Mouse (Mus musculus) left cerebral cortex, postnatal 14 days (tissue): ENCODE results near the gene Megf8. TPM values are rescaled to one million over a fixed set of nuclear protein-coding genes. Genes with fewer than 3 reads are reported as not detected.

Experiments
- DNase-seq, 2 experiments: peaks; one replicate each; pipeline ENCODE4 v3.0.0; 2021 to 2022; ENCODE audit warnings: low spot score in 2 of 2, mixed read lengths in 1 of 2
- intact Hi-C: fragments of 180-260 bp; cut with DNase I; formaldehyde crosslinking; loops from one replicate; pipeline ENCODE4 v1.15.1; 2025
- total RNA-seq, 2 experiments: library from RNA; stranded (reverse); gene quantifications; 2 replicates each; pipeline ENCODE4 v1.2.3; 2021

The Megf8 gene
- total RNA-seq, 2 experiments from 2014 or later: 97.4 to 97.8 TPM

DNA sequence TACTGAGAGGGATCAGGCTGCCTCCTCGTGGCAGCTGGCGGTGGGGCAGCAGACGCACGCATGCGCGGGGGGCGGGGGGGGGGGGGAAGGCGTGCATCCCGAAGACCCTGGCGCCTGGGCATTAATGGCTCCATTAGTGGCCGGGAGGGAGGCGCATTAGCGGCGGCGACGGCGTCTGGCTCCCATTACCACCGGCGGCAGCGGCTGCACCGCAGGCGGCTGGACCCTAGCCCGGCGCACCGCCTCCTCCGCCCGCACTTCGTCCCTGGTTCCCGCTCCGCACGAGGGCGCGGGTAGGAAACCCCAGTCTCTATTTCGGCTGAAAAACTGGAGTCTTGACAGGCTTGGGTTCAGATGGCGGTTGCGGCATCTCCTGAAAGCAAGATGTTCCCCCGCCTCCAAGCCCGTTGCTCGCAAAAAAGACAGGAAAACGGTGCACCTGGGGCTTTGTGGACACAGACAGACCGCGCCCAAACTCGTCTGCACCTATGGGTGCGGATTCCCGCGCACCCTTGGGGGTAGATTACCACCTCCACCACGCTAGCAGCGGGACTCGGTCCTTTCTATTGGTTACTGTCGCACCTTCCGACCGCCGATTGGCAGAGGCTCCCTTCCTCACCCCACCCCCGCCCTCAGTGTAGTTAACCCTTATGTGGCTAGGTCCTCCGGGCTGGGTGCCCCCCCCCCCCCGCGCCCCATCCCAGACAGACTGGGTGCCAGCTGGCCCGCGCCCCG lies 38.5 kb upstream of the Megf8 start:
- DNase-seq: peak; percentile 86 to 94
- intact Hi-C loops: loop anchor here (2.0 kb wide), 1 partner anchor 30 kb away; no protein-coding TSS in a partner anchor

DNA sequence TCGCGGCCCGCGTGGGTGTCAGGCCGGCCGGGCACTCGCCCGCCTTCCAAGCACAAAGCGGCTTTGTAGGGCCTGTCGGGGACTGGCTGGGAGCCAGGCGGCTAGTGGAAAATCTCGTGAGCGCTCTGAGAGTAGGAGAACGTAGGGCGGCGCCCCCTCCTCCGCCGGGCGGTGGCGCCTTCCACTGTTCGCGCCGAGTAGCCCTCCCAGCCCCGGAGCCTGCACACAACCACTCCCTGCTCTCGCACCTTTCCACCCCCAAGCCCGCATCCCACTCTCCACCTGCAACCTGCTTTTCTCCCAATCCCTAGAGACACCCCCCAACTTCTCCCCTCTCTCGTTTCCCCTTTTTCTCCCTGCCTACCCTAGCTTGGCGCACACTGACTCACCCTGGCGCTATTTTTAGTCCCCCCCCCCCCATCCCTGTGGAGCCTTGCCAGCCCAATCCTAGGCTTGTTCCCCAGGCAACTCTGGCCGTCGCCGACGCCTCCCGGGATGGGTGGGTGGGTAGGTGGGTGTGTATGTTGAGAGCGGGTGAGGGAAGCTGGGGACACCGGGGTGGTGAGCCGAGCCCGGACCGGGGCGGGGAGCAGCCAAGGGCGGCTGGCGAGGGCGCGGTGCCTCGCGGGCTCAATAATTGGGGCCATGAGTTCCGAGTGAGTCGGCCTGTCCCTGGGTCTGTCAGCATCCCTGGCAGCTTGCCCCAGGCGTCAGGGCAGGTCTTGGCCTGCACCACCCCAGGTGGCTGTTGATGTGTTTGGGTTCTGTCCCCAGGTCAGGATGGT lies 37.7 kb upstream of the Megf8 start:
- DNase-seq: peak; percentile 93 to 97
- intact Hi-C loops: loop anchor here (2.0 kb wide), 1 partner anchor 30 kb away; no protein-coding TSS in a partner anchor

DNA sequence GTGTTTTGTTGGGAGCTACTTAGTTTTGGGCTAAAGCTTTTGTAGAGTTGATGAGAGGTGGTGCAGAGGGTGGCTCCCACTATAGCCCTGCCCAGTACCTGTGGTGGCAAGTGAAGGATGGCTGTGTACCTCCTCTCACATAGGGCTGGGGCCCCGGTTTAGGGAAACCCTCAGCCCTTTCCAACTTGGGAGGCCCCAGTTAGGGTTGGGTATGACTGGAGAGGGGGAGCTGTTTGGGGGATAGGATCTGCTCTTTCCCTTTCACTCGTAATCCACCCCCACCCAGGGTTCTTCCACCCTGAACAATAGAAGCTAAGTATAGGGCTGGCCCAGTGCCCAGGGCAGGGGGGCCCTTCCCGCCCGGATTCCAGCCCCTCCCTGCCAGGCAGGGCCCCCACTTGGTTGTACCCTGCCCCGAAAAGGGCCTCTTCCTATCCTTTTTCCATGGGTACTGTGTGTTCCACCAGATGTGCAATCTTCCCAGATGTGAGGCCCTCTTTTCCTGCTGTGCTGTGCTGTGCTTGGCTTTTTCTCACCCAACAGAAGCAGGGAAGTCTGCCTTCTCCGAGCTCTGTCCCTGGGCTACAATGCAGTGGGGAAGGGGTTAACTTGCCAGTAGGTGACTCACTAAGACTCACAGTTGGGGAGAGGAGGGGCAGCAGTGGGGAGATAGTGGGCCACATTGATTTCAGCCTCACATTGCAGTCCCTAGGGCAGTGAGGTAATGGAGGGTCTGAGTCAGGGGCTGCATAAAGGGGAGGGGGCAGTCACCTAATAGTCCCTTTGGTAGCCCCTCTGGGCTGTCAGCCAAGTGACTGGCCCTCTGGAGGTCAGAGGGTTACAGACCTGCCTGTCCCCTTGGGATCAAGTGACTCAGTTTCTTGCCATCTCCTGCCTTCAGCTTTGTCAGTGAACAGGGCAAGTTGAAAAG lies 36.8 kb upstream of the Megf8 start:
- intact Hi-C loops: loop anchor here (2.0 to 5.0 kb wide), 2 partner anchors 31 to 37 kb away; partner anchors contain the start of gene Megf8
- DNase-seq: peak; percentile 49 to 69

GRCm38 (mm10) chr7:25281166-25281733 lies 35.7 kb upstream of the Megf8 start:
- DNase-seq: no peak
- intact Hi-C loops: loop anchor here (5.0 kb wide), 1 partner anchor 36 kb away; the partner anchor contains the start of gene Megf8

GRCm38 (mm10) chr7:25281734-25282601 lies 35.0 kb upstream of the Megf8 start:
- intact Hi-C loops: loop anchor here (5.0 kb wide), 1 partner anchor 35 kb away; the partner anchor contains the start of gene Megf8
- DNase-seq: peak; percentile 97 to 98

GRCm38 (mm10) chr7:25282731-25283211 lies 34.2 kb upstream of the Megf8 start:
- DNase-seq: peak in 1 of 2 experiments; percentile 55
- intact Hi-C loops: loop anchor here (5.0 kb wide), 1 partner anchor 35 kb away; the partner anchor contains the start of gene Megf8

DNA sequence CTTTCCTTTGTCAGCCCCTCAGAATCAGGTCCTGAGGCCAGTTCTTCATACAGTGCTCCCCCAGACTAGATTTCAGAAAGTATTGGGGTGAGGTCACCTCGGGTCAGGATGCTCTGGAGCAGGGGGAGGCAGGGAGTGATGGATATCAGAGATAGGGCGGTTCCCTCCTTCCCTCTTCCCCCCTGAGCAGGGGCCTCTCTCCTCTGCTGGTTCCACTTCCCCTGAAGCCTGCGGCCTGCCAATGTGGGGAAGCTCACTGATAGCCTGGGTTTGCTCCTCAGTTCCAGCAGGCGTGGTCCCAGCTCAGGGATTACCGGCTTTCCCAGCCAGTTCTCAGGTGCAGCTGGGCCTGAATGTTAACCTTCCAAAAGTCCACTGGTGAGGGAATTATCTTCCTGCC lies 33.3 kb upstream of the Megf8 start:
- DNase-seq: no peak
- intact Hi-C loops: loop anchor here (5.0 kb wide), 1 partner anchor 34 kb away; the partner anchor contains the start of gene Megf8

DNA sequence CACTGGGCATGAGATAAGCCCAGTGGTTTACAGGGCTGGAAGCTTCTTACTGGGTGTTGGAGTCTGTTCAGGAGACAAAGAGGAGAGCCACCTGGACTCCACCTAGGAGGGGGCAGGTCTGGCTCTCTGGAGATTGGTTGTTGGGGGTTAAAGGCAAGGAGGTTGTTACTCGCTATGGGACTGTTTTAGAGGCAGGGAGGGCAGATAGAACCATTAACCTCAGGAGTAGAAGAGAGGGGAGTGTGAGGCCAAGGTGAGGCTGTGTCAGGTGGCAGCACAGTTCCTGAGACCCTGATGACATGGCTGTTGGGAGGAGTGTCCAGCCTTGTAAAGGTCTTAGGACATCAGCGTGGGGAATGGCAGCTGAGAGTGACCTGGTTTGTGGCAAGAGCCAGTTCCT lies 32.8 kb upstream of the Megf8 start:
- intact Hi-C loops: loop anchor here (5.0 kb wide), 1 partner anchor 33 kb away; the partner anchor contains the start of gene Megf8
- DNase-seq: no peak

- intact Hi-C loops: loop anchor here (5.0 kb wide), 1 partner anchor 33 kb away; the partner anchor contains the start of gene Megf8
- no peak for DNase-seq
These were observed 32.2 kb upstream of the Megf8 start for GRCm38 (mm10) chr7:25284766-25285165.

GRCm38 (mm10) chr7:25285511-25286238 lies 31.3 kb upstream of the Megf8 start:
- intact Hi-C loops: no loop called here
- DNase-seq: no peak

DNA sequence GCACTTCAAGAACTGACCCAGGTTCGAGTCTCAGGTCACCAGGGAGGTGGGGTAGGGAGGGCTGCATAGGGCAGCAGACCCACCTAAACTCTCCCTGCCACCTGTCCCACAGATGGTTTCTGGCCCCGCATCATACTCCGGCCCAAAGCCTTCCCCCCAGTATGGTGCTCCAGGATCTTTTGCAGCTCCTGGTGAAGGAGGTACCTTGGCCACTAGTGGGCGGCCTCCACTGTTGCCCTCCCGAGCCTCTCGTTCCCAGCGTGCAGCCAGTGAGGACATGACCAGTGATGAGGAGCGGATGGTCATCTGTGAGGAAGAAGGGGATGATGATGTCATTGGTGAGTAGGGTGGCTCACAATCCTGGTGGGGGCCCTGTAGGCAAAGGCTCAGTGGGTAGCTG lies 30.0 kb upstream of the Megf8 start:
- no peak for DNase-seq
- intact Hi-C loops: no loop called here

DNA sequence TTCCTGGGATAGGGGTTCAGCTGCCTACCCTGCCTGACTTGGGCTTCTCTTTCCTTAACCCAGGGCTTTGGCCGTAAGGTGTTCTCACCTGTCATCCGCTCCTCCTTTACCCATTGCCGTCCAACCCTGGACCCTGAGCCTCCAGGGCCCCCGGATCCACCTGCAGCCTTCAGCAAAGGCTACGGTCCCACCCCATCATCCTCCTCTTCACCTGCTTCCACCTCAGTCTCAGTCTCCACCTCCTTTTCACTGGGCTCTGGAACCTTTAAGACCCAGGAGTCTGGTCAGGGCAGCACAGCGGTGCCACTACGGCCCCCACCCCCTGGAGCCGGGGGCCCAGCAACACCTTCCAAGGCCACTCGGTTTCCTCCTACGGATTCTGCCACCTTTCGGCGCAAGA lies 29.0 kb upstream of the Megf8 start:
- no peak for DNase-seq
- intact Hi-C loops: no loop called here

DNA sequence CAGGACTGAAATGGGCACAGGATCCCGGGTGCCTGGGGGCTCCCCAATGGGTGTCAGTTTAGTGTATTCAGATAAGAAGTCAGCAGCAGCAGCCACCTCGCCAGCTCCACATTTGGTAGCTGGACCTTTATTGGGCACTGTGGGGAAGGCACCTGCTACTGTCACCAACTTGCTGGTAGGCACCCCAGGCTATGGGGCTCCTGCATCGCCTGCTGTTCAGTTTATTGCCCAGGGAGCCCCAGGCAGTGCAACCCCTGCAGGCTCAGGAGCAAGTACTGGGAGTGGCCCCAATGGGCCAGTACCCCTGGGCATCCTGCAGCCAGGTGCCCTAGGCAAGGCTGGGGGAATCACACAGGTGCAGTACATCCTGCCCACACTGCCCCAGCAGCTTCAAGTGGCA lies 28.2 kb upstream of the Megf8 start:
- intact Hi-C loops: no loop called here
- DNase-seq: no peak

- intact Hi-C loops: no loop called here
These were observed 27.0 kb upstream of the Megf8 start for GRCm38 (mm10) chr7:25289925-25290324.

DNA sequence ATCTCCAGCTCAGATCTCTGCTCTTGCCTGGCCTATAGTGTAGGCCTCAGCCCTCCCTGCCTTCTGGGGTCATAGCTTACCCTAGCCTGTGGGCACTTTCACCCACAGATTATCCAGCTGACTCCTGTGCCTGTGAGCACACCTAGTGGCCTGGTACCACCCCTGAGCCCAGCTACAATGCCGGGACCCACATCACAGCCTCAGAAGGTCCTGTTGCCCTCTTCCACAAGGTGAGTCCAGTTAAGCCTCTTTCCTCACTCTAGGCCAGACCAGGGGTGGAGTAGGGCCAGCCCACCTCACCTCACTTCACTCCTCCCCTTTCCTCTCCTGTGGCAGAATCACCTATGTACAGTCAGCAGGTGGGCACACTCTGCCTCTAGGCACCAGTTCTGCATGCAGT lies 26.5 kb upstream of the Megf8 start:
- intact Hi-C loops: no loop called here

More at GRCm38 (mm10) chr7:25289925-25290324, 27.0 kb upstream of the Megf8 start:
- no peak for DNase-seq

DNA sequence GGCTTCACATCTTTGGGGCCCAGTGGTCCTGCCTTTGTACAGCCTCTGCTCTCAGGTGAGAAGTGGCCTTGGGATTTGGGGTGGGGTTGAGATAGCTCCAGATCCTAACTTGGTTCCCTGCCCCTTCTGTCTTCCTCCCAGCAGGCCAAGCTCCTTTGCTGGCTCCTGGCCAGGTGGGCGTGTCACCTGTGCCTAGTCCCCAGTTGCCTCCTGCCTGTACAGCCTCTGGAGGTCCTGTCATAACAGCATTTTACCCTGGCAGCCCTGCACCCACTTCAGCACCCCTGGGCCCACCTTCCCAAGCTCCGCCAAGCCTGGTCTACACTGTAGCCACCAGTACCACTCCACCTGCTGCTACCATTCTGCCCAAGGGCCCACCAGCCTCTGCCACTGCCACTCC lies 26.1 kb upstream of the Megf8 start:
- no peak for DNase-seq
- intact Hi-C loops: no loop called here

More for the DNA sequence above, 26.5 kb upstream of the Megf8 start:
- DNase-seq: no peak

DNA sequence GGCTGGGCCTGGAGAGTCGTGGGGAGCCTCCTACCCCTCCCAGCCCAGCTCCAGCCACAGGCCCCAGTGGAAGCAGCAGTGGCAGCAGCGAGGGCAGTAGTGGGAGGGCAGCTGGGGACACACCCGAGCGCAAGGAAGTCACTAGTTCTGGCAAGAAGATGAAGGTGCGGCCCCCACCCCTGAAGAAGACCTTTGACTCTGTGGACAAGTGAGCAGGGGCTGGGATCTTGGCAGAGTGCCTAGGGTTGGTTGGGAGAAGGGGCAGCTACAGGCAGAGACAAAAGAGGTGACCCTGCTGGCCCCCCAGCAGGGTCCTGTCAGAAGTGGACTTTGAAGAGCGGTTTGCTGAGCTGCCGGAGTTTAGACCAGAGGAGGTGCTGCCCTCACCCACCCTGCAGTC lies 24.9 kb upstream of the Megf8 start:
- no peak for DNase-seq
- intact Hi-C loops: no loop called here
